Mouse (Mus musculus) G1E (cell line): Measurements from ENCODE around the gene Olfr910.

ENCODE experiments used
- CTCF ChIP-seq: IDR thresholded peaks from 2 replicates; pipeline ENCODE4 v1.5.1; 2012; ENCODE audit warnings: low read depth, low read length, inconsistent platforms, mixed read lengths
- GATA1 ChIP-seq: IDR thresholded peaks from 2 replicates; pipeline ENCODE4 v1.6.1; 2012; ENCODE audit warnings: borderline replicate concordance, low read length, inconsistent platforms, mixed read lengths
- POLR2AphosphoS5 ChIP-seq: IDR thresholded peaks from 2 replicates; pipeline ENCODE4 v1.6.1; 2012; ENCODE audit warnings: low read depth, low read length, inconsistent platforms; ENCODE audit not compliant: insufficient replicate concordance
- TAL1 ChIP-seq: conservative IDR thresholded peaks from 2 replicates; pipeline ENCODE4 v1.6.1; 2012; ENCODE audit warnings: low read depth, low read length, inconsistent platforms, mixed read lengths

DNA sequence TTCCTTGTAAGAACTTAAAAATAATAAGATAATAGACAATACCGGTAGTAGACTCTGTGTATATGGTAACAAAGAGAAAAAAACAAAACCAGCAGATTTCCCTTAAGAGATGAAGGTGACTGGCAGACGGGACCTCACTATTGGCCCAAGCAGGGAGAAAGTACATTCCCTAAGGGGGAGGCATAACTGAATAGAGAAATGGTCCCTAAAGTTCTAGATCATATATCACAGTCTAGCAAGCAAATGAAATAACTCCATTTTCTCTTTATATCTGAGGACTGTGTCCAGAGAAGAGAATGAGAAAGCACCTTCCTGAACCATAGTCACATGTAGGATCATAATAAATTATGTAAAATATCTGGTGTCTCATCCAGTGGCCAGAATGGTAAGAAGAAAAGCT, 42.1 kb upstream of the Olfr910 start, which contains the start of gene Olfr907:
- no peak for TF ChIP-seq CTCF
- no peak for TF ChIP-seq GATA1
- TF ChIP-seq TAL1 = no peak
- TF ChIP-seq POLR2AphosphoS5 = no peak
